Mouse (Mus musculus) lung, adult 2 months (tissue): Measurements from ENCODE around the gene Vegfc. TPM values are rescaled to one million over a fixed set of nuclear protein-coding genes. Genes with fewer than 3 reads are reported as not detected.
A peak's percentile ranks its signal among the peaks of the same experiment; 100 is the strongest.

Experiments used
- DNase-seq: peaks from one replicate; pipeline ENCODE4 v3.0.0; 2022
- H3K4me1 ChIP-seq: fragments of 200-500 bp; 2 replicates; pipeline ENCODE4 v1.6.1; 2011; ENCODE audit warnings: low read length; ENCODE audit not compliant: control insufficient read depth, insufficient read depth
- H3K4me3 ChIP-seq: fragments of 200-500 bp; replicated peaks from 2 replicates; pipeline ENCODE3; 2011; ENCODE audit warnings: low read depth, mild to moderate bottlenecking, control low read depth, low read length; ENCODE audit errors: extremely low read depth
- CTCF ChIP-seq: fragments of 200-500 bp; IDR thresholded peaks from 2 replicates; pipeline ENCODE4 v1.5.1; 2011; ENCODE audit warnings: mild to moderate bottlenecking, low read length, control low read depth; ENCODE audit not compliant: insufficient read depth
- POLR2A ChIP-seq: fragments of 200-500 bp; IDR thresholded peaks from 2 replicates; pipeline ENCODE4 v1.6.1; 2011; ENCODE audit warnings: low read depth, mild to moderate bottlenecking, control low read depth, low read length, borderline replicate concordance; ENCODE audit errors: extremely low read depth
- WGBS: fragments of 180-500 bp; shearing (Covaris S2); methylation state at CpG from one replicate; pipeline ENCODE4 v1.1.7; 2018; 5-methylcytosine and 5-hydroxymethylcytosine counted together
- polyA plus RNA-seq: library from polyadenylated mRNA; depleted of rRNA; stranded (reverse); fragments of >200 nt; gene quantifications from 2 replicates; pipeline ENCODE4 v1.2.3, GENCODE M21; 2012

Gene Vegfc
- polyA plus RNA-seq, 1 experiment = 5.9 TPM

DNA sequence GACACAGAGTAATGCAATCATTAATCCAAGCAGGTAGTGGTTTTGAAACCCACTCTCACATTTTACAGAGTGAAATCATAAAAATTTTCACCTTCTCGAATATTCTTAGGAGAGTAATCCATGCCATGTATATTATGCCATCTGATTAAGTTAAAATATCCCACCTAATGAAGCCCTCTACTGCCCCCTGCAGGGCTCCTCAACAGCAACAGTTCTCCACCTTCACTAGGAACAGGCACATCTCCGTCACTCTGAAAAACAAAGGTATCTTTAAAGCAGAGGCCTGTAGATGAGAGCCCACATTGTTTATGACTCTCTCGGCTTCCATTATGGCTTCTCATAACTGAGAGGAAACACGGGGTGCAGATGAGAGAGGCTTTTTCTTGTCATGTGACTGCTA lies 75.8 kb downstream of the Vegfc start:
- Histone ChIP-seq H3K4me3 (no peak overlapping the region), H3K4me1 (no peaks in the 10 kb centered on the region)
- WGBS = 50% methylated on average over 4 of the region's 4 CpGs
- DNase-seq = peak; percentile 24
- TF ChIP-seq CTCF (peak; percentile 56), POLR2A (no peak)

DNA sequence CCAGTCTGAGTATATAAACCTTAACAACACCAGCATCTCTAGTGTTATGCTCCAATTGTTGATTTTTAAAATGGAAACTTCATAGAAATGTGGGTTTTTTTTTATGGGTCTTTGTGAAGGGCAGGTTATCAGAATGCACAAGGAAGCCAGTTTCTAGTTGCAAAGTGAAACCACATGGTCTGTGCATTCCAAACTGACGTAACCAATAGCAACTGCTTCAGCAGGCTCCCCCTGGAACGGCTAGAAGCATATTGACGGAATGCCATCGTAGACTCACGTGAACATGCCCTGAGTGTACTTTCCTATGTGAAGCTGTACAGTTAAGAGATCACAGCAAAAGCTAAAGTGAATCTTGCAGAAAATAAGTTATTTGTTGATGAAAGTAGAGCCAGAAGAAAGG lies 86.1 kb downstream of the Vegfc start:
- Histone ChIP-seq H3K4me3 (no peak overlapping the region), H3K4me1 (no peaks in the 10 kb centered on the region; the same call in 1 of the 2 replicates)
- TF ChIP-seq POLR2A (no peak), CTCF (no peak)
- 42% methylated on average over 5 of the region's 5 CpGs for WGBS
- DNase-seq = no peak

DNA sequence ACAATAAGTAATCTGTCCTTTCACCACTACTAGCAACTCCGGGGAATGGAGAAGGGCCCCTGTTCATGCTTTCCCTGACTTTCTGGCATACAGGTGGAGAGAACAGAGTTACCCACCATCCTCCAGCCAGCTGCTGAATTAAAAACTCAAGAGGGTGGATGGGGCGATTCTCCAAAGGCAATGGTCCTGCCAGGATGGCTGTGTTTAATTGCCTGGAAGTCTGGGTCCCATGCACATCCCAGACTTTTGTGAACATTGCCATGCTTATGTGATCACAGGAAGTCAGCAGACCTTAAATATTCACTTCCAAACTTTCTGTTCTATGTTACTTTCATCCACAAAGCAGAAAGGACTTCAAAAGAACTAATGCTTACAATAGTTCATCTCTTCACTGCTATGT lies 107.9 kb downstream of the Vegfc start:
- H3K4me1 ChIP-seq = no peaks in the 10 kb centered on the region
- DNase-seq = no peak
- TF ChIP-seq POLR2A (no peak), CTCF (no peak)
- WGBS = 76% methylated on average over 2 of the region's 2 CpGs
- H3K4me3 ChIP-seq = no peak overlapping the region

DNA sequence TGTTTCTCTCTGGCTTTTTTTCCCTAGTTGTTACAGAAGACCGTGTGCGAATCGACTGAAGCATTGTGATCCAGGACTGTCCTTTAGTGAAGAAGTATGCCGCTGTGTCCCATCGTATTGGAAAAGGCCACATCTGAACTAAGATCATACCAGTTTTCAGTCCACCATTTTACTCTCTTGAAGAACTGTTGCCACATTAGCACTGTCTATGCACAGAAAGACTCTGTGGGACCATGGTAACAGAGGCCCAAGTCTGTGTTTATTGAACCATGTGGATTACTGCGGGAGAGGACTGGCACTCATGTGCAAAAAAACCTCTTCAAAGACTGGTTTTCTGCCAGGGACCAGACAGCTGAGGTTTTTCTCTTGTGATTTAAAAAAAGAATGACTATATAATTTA lies 108.5 kb downstream of the Vegfc start:
- Histone ChIP-seq H3K4me3 (no peak overlapping the region), H3K4me1 (no peaks in the 10 kb centered on the region)
- no peak for DNase-seq
- WGBS = 90% methylated on average over 6 of the region's 6 CpGs
- no peak for TF ChIP-seq CTCF
- no peak for TF ChIP-seq POLR2A

DNA sequence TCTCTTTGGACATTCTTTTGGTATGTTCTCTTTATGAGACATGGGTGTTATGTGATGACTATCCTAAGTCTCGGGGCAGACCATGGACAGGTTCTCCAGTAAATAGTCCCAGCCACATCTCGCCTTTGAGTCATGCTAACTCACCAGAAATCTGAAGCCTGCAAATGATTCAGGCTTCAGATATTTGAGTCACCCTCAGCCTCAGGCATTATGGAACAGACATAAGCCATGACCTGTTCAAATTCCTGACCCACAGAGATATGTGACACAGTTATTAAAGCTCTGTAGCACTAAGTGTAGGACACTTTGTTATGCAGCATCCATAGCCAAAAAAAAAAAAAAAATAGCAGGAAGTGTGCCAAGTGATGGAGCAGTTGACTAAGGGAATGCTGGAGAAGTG lies 138.8 kb downstream of the Vegfc start:
- 85% methylated on average over 2 of the region's 2 CpGs for WGBS
- no peak overlapping the region for H3K4me3 ChIP-seq
- TF ChIP-seq CTCF (no peak), POLR2A (no peak)
- H3K4me1 ChIP-seq = no peaks in the 10 kb centered on the region
- no peak for DNase-seq

DNA sequence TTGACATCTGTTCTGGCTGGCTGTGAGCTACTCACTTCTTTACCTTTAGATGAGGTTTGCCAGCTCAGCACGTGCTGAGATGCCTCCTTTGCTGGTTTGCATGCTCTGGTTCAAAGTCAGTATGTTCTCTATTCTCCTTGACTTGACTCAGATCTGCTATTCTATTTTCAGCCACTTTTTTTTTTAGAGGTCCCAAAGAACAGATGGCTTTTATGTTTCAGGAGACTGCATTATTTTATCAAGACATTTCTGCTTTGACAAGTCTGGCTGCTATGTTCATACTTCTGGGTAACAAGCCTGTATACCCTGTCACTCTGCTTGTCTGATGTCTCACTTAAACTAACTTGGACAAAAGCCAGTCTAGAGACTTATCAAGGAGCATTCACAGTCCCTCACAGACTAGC lies 151.4 kb downstream of the Vegfc start:
- no peak for TF ChIP-seq CTCF
- TF ChIP-seq POLR2A = no peak
- H3K4me1 ChIP-seq = no peaks in the 10 kb centered on the region
- 58% methylated on average over 1 of the region's 1 CpGs for WGBS
- H3K4me3 ChIP-seq = no peak overlapping the region
- no peak for DNase-seq

DNA sequence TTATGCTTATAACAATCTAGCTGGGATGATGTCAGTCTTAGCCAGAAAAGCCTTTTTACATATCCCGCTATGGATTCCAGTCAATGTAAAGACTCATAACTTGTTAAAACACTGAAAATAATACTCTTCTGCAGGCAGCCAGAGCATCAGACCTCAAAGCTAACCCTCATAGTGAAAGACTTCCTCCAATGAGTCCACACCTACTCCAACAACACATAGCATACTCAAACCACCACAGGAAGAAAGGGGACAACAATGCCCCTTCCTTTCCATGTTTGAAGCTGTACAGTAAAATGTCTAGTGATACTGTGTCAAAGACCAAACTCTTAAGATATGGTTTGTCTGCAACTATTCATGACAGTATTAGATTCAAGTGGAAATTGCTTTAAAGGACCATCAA lies 153.2 kb downstream of the Vegfc start:
- WGBS = 89% methylated on average over 1 of the region's 1 CpGs
- DNase-seq = no peak
- Histone ChIP-seq H3K4me3 (no peak overlapping the region), H3K4me1 (no peaks in the 10 kb centered on the region)
- no peak for TF ChIP-seq CTCF
- no peak for TF ChIP-seq POLR2A

DNA sequence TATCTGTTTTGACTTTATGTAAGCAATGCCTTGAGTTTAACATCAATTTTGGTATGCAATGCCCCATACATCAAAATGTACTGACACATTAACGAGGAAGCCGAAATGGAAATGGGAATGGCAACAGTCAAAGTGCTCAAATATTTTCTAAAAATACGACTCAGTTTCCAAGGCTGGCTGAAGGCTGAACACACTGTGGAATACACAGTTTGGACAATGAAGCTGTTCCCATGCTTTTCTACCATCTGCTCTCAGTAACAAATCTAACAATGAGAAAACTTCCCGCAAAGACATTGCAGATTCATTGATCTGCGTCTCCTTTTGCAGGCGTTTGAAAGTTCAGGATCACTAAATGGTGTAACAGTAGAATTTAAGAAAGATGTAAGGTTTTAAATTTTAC lies 155.9 kb downstream of the Vegfc start:
- WGBS = 81% methylated on average over 6 of the region's 6 CpGs
- no peak for TF ChIP-seq POLR2A
- TF ChIP-seq CTCF = no peak
- DNase-seq = no peak
- H3K4me3 ChIP-seq = no peak overlapping the region
- H3K4me1 ChIP-seq = no peaks in the 10 kb centered on the region
